Mouse (Mus musculus) limb, embryonic 14.5 days (tissue): ENCODE results near the gene Las1l. TPM values are rescaled to one million over a fixed set of nuclear protein-coding genes. Genes with fewer than 3 reads are reported as not detected.
A peak's percentile ranks its signal among the peaks of the same experiment; 100 is the strongest.
"Not testable (repeated sequence)": the region's sequence is repeated elsewhere in the genome, so short reads cannot be mapped to it uniquely, and the experiment has no call there.

ENCODE experiments used
- ATAC-seq: fragments of 200-750 bp; cut with Nextera tagmentation; 2 replicates; pipeline ENCODE4 v1.8.0; 2017; ENCODE audit warnings: low read depth, moderate number of reproducible peaks, moderate TSS enrichment; ENCODE audit not compliant: low FRiP score
- DNase-seq: peaks from one replicate; pipeline ENCODE4 v3.0.0-alpha.2; 2015; ENCODE audit warnings: low spot score
- H3K27ac ChIP-seq: fragments of 300-500 bp; sonication (generic); replicated peaks from 2 replicates; pipeline ENCODE4 v1.5.1; 2014; ENCODE audit warnings: low read depth, mild to moderate bottlenecking, low read length, moderate library complexity, mixed read lengths
- H3K27me3 ChIP-seq: fragments of 300-500 bp; sonication (generic); 2 replicates; pipeline ENCODE4 v1.6.1; 2014; ENCODE audit warnings: low read length, mixed read lengths; ENCODE audit not compliant: control insufficient read depth, insufficient read depth
- H3K36me3 ChIP-seq: fragments of 300-500 bp; sonication (generic); 2 replicates; pipeline ENCODE4 v1.6.1; 2014; ENCODE audit warnings: mild to moderate bottlenecking, low read length, moderate library complexity, mixed read lengths; ENCODE audit not compliant: control insufficient read depth, insufficient read depth
- H3K4me1 ChIP-seq: fragments of 300-500 bp; sonication (generic); 2 replicates; pipeline ENCODE4 v1.6.1; 2014; ENCODE audit warnings: antibody characterized with exemption, low read length, mixed read lengths; ENCODE audit not compliant: control insufficient read depth, insufficient read depth
- H3K4me2 ChIP-seq: fragments of 300-500 bp; sonication (generic); replicated peaks from 2 replicates; pipeline ENCODE4 v1.6.1; 2014; ENCODE audit warnings: low read depth, mild to moderate bottlenecking, low read length, moderate library complexity; ENCODE audit not compliant: severe bottlenecking
- H3K4me3 ChIP-seq: fragments of 300-500 bp; sonication (generic); replicated peaks from 2 replicates; pipeline ENCODE4 v1.5.1; 2014; ENCODE audit warnings: low read length
- H3K9ac ChIP-seq: fragments of 300-500 bp; sonication (generic); 2 replicates; pipeline ENCODE4 v1.6.1; 2014; ENCODE audit warnings: mild to moderate bottlenecking, low read depth, low read length, moderate library complexity; ENCODE audit not compliant: severe bottlenecking
- H3K9me3 ChIP-seq: fragments of 300-500 bp; sonication (generic); 2 replicates; pipeline ENCODE4 v1.6.1; 2016; ENCODE audit warnings: low read length; ENCODE audit not compliant: control insufficient read depth
- POLR2A ChIP-seq: fragments of 200-500 bp; IDR thresholded peaks from 2 replicates; pipeline ENCODE4 v1.8.0; 2012; ENCODE audit warnings: inconsistent platforms, mild to moderate bottlenecking, moderate library complexity, borderline replicate concordance; ENCODE audit not compliant: insufficient read depth, insufficient read length; ENCODE audit errors: extremely low read depth
- WGBS: fragments of 180-500 bp; shearing (Covaris S2); extraction: QIAGEN DNeasy Blood & Tissue Kit; methylation state at CpG from one replicate; pipeline ENCODE4 v1.1.7; 2014; 5-methylcytosine and 5-hydroxymethylcytosine counted together
- polyA plus RNA-seq, 2 experiments: library from polyadenylated mRNA; depleted of rRNA in 1 of 2; stranded (reverse) in 1 of 2; unstranded in 1 of 2; fragments of >200 nt; fragmentation: Nextera tagmentation in 1 of 2; extraction: Ambion mirVana in 1 of 2; gene quantifications; 2 replicates each; pipeline versions ENCODE4 v1.2.1 to v1.2.3; 2012 to 2014

Las1l gene
- polyA plus RNA-seq, 2 experiments = 25.3 to 34.5 TPM

DNA sequence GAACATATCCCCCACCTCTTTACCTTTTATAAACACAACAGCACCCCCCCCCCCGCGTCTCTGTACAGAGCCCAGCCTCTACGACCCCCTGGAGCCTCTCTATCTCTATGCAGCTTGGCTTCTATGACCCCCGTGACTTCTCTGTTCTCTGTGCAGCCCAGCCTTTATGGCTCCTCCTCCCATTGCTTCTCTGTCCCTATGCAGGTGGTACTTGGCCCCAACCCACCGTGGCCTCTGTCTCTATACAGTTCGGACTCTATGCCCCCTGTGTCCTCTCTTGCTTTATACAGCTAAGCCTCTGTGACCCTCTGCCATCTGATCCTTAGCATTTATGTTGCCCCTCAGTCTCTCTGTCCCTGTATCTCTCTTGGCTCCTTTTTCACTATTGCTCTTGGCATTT, 12.4 kb upstream of the Las1l start:
- Histone ChIP-seq H3K27me3 (no peaks in the 10 kb centered on the region), H3K4me3 (no peak overlapping the region), H3K4me1 (no peaks in the 10 kb centered on the region), H3K27ac (0 out of 2 replicates have a peak overlapping the region, but pooled peaks have one; percentile 8), H3K4me2 (peak overlapping the region; percentile 54; the same call in 1 of the 2 replicates), H3K9ac (no peak overlapping the region), H3K36me3 (no peaks in the 10 kb centered on the region), H3K9me3 (no peaks in the 10 kb centered on the region)
- WGBS = 53% methylated on average over 6 of the region's 6 CpGs
- ATAC-seq (no peak), DNase-seq (no peak)
- TF ChIP-seq POLR2A = no peak

DNA sequence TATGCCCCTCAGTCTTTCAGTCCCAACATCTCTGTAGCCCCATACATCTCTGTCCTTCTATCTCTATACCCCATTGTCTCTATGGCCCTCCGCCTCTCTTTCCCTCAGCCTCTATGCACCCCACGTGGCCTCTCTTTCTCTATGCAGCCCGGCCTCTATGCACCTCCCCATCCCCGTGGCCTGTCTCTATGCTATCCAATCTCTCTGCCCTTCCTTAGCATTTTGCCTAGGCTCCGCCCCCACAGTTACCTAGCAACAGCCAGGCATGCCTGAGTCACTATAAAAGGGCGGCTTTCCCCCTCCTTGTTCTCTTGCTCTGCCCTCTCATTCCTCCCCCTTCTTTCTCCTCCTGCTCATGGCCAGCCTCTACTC, 11.8 kb upstream of the Las1l start:
- Histone ChIP-seq H3K4me1 (no peaks in the 10 kb centered on the region), H3K9ac (peak overlapping the region; percentile 65), H3K4me2 (peak overlapping the region; percentile 54), H3K27me3 (no peaks in the 10 kb centered on the region), H3K27ac (peak overlapping the region; percentile 81), H3K36me3 (no peaks in the 10 kb centered on the region), H3K9me3 (no peaks in the 10 kb centered on the region), H3K4me3 (peak overlapping the region; percentile 41)
- DNase-seq (peak; percentile 84), ATAC-seq (peak; percentile 90)
- no peak for TF ChIP-seq POLR2A
- WGBS = 18% methylated on average over 6 of the region's 6 CpGs

DNA sequence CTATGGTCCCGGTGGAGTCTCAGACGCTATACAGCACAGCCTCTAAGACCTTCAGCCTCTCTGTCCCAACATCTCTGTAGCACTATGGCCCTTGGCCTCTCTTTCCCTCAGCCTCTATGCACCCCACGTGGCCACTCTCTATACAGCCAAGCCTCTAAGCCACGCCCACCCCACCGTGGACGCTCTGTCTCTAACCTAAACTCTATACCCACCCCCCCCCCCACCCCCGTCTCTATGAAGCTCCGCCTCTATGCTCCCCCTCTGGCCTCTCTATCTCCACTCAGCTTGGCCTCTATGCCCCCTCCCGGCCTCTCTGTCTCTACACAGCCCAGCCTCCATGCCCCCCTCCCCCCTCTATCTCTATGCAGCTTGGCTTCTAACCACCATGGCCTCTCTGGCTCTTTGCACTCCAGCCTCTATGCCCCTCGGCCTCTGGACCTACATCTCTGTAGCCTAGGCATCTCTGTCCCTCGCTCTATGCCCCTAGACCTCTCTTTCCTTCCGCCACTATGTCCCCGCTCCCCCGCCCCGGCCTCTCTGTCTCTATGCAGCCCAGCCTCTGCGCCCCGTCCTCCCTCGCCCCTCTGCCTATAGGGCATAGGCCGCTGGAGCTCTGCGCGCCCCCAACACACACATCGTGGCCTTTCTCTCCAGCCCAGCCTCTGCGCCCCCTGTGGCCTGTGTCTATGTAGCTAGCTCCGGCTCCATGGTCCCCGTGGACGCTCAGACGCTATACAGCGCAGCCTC, 11.3 kb upstream of the Las1l start:
- TF ChIP-seq POLR2A = peak; percentile 61; the same call in 1 of the 2 replicates
- Histone ChIP-seq H3K4me3 (peak overlapping the region; percentile 41), H3K9me3 (no peaks in the 10 kb centered on the region), H3K9ac (peak overlapping the region; percentile 65), H3K4me2 (peak overlapping the region; percentile 54), H3K27ac (peak overlapping the region; percentile 81), H3K36me3 (no peaks in the 10 kb centered on the region), H3K27me3 (no peaks in the 10 kb centered on the region), H3K4me1 (no peaks in the 10 kb centered on the region)
- WGBS = 23% methylated on average over 25 of the region's 28 CpGs
- DNase-seq (peak; percentile 87), ATAC-seq (peak; percentile 89)

- ATAC-seq (no peak), DNase-seq (no peak)
- WGBS = 79% methylated on average over 6 of the region's 6 CpGs
- H3K36me3 ChIP-seq = no peaks in the 10 kb centered on the region
- H3K4me3 ChIP-seq = no peak overlapping the region
- no peaks in the 10 kb centered on the region for H3K27me3 ChIP-seq
- H3K4me1 ChIP-seq = no peaks in the 10 kb centered on the region
- no peak overlapping the region for H3K27ac ChIP-seq
- no peak overlapping the region for H3K4me2 ChIP-seq
- no peaks in the 10 kb centered on the region for H3K9me3 ChIP-seq
- no peak for TF ChIP-seq POLR2A
- no peak overlapping the region for H3K9ac ChIP-seq
Observed at GRCm38 (mm10) chrX:95965036-95965435, 8.3 kb upstream of the Las1l start.

- Histone ChIP-seq H3K36me3 (no peaks in the 10 kb centered on the region), H3K4me3 (no peak overlapping the region), H3K4me2 (no peak overlapping the region), H3K27ac (no peak overlapping the region), H3K27me3 (no peaks in the 10 kb centered on the region), H3K4me1 (no peaks in the 10 kb centered on the region), H3K9ac (no peak overlapping the region), H3K9me3 (no peaks in the 10 kb centered on the region)
- DNase-seq (no peak), ATAC-seq (no peak)
- TF ChIP-seq POLR2A = no peak
- 89% methylated on average over 2 of the region's 2 CpGs for WGBS
Observed at GRCm38 (mm10) chrX:95963366-95963765, 6.6 kb upstream of the Las1l start.

DNA sequence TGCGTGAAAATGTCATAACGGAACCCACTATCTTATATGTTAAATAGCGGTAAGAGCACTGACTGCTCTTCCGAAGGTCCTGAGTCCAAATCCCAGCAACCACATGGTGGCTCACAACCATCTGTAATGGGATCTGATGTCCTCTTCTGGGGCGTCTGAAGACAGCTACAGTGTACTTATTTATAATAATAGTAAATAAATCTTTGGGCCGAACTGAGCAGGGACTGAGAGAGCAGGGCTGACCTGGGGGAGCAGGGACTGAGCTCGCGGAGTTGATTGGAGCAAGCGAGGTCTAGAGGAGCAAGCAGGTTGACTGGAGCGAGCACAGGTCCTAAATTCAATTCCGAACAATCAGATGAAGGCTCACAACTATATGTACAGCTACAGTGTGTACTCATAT, 699 bp upstream of the Las1l start:
- H3K9ac ChIP-seq, H3K36me3 ChIP-seq, DNase-seq, H3K27me3 ChIP-seq, H3K27ac ChIP-seq, H3K4me1 ChIP-seq, ATAC-seq, H3K9me3 ChIP-seq: not testable (repeated sequence)
- 41% methylated on average over 11 of the region's 11 CpGs for WGBS
- Histone ChIP-seq H3K4me3 (peak overlapping the region; percentile 52), H3K4me2 (peak overlapping the region; percentile 41)
